Mouse (Mus musculus): ENCODE measurements around the gene Mapkapk2. TPM values are rescaled to one million over a fixed set of nuclear protein-coding genes. Genes with fewer than 3 reads are reported as not detected.

Mapkapk2 gene
- polyA plus RNA-seq, 1 experiment from 2014 or later = 9.1 TPM

GRCm38 (mm10) chr1:131079762-131080161 lies 17.9 kb downstream of the Mapkapk2 start:
- H3K4me3 ChIP-seq (ENCODE audit: low read length) = no peak overlapping the region
- H3K4me2 ChIP-seq (ENCODE audit: low read length) = no peak overlapping the region
- H3K36me3 ChIP-seq (ENCODE audit: control insufficient read depth, insufficient read depth, low read length) = no peaks in the 10 kb centered on the region
- no peak overlapping the region for H3K9ac ChIP-seq (ENCODE audit: low read depth, low read length)
- H3K4me1 ChIP-seq (ENCODE audit: control insufficient read depth, insufficient read depth, low read depth, low read length) = peaks cover 28% of the 10 kb centered on the region
- 79% methylated on average over 4 of the region's 4 CpGs for WGBS
- ATAC-seq = no peak
- no peak overlapping the region; the same call in 1 of the 2 replicates for H3K27ac ChIP-seq (ENCODE audit: low read depth, low read length)
- H3K9me3 ChIP-seq (ENCODE audit: control insufficient read depth, low read length) = no peaks in the 10 kb centered on the region
- no peaks in the 10 kb centered on the region for H3K27me3 ChIP-seq (replicated peaks; ENCODE audit: control insufficient read depth, insufficient read depth, low read length)

GRCm38 (mm10) chr1:131078761-131079330 lies 18.8 kb downstream of the Mapkapk2 start:
- H3K9ac ChIP-seq (ENCODE audit: low read depth, low read length) = no peak overlapping the region
- ATAC-seq = peak; percentile 91
- no peaks in the 10 kb centered on the region for H3K9me3 ChIP-seq (ENCODE audit: control insufficient read depth, low read length)
- peak overlapping the region; percentile 60 for H3K27ac ChIP-seq (ENCODE audit: low read depth, low read length)
- no peak overlapping the region for H3K4me3 ChIP-seq (ENCODE audit: low read length)
- WGBS = 13% methylated on average over 3 of the region's 3 CpGs
- H3K27me3 ChIP-seq (replicated peaks; ENCODE audit: control insufficient read depth, insufficient read depth, low read length) = no peaks in the 10 kb centered on the region
- peaks cover 32% of the 10 kb centered on the region for H3K4me1 ChIP-seq (ENCODE audit: control insufficient read depth, insufficient read depth, low read depth, low read length)
- H3K4me2 ChIP-seq (ENCODE audit: low read length) = no peak overlapping the region
- no peaks in the 10 kb centered on the region for H3K36me3 ChIP-seq (ENCODE audit: control insufficient read depth, insufficient read depth, low read length)

- no peak overlapping the region for H3K4me3 ChIP-seq (ENCODE audit: low read length)
- peak overlapping the region; percentile 3; the same call in 1 of the 2 replicates for H3K27ac ChIP-seq (ENCODE audit: low read depth, low read length)
- no peaks in the 10 kb centered on the region for H3K27me3 ChIP-seq (replicated peaks; ENCODE audit: control insufficient read depth, insufficient read depth, low read length)
- 79% methylated on average over 7 of the region's 7 CpGs for WGBS
- no peak for ATAC-seq
- no peaks in the 10 kb centered on the region for H3K36me3 ChIP-seq (ENCODE audit: control insufficient read depth, insufficient read depth, low read length)
- H3K4me2 ChIP-seq (ENCODE audit: low read length) = no peak overlapping the region
- no peak overlapping the region for H3K9ac ChIP-seq (ENCODE audit: low read depth, low read length)
- peaks cover 41% of the 10 kb centered on the region for H3K4me1 ChIP-seq (ENCODE audit: control insufficient read depth, insufficient read depth, low read depth, low read length)
- no peaks in the 10 kb centered on the region for H3K9me3 ChIP-seq (ENCODE audit: control insufficient read depth, low read length)
Measured at GRCm38 (mm10) chr1:131075098-131075791, 22.4 kb downstream of the Mapkapk2 start.

- Histone ChIP-seq H3K4me1 (ENCODE audit: control insufficient read depth, insufficient read depth, low read depth, low read length) (peaks cover 37% of the 10 kb centered on the region), H3K27me3 (replicated peaks; ENCODE audit: control insufficient read depth, insufficient read depth, low read length) (no peaks in the 10 kb centered on the region), H3K9ac (ENCODE audit: low read depth, low read length) (no peak overlapping the region), H3K27ac (ENCODE audit: low read depth, low read length) (peak overlapping the region; percentile 72), H3K4me2 (ENCODE audit: low read length) (no peak overlapping the region), H3K9me3 (ENCODE audit: control insufficient read depth, low read length) (no peaks in the 10 kb centered on the region), H3K4me3 (ENCODE audit: low read length) (no peak overlapping the region), H3K36me3 (ENCODE audit: control insufficient read depth, insufficient read depth, low read length) (no peaks in the 10 kb centered on the region)
- peak; percentile 68; the same call in 1 of the 2 replicates for ATAC-seq
- WGBS = 55% methylated on average over 8 of the region's 8 CpGs
Measured at GRCm38 (mm10) chr1:131074524-131074938, 23.1 kb downstream of the Mapkapk2 start.

- no peak overlapping the region for H3K27ac ChIP-seq (ENCODE audit: low read depth, low read length)
- no peak for ATAC-seq
- WGBS = 91% methylated on average over 7 of the region's 7 CpGs
- H3K27me3 ChIP-seq (replicated peaks; ENCODE audit: control insufficient read depth, insufficient read depth, low read length) = no peaks in the 10 kb centered on the region
- H3K4me2 ChIP-seq (ENCODE audit: low read length) = no peak overlapping the region
- peaks cover 26% of the 10 kb centered on the region for H3K4me1 ChIP-seq (ENCODE audit: control insufficient read depth, insufficient read depth, low read depth, low read length)
- no peak overlapping the region for H3K4me3 ChIP-seq (ENCODE audit: low read length)
- H3K9ac ChIP-seq (ENCODE audit: low read depth, low read length) = no peak overlapping the region
- H3K9me3 ChIP-seq (ENCODE audit: control insufficient read depth, low read length) = no peaks in the 10 kb centered on the region
- H3K36me3 ChIP-seq (ENCODE audit: control insufficient read depth, insufficient read depth, low read length) = no peaks in the 10 kb centered on the region
Measured at GRCm38 (mm10) chr1:131072376-131072990, 25.1 kb downstream of the Mapkapk2 start.

GRCm38 (mm10) chr1:131069010-131069409 lies 28.6 kb downstream of the Mapkapk2 start:
- no peak overlapping the region for H3K4me2 ChIP-seq (ENCODE audit: low read length)
- WGBS = 85% methylated on average over 7 of the region's 7 CpGs
- no peak overlapping the region for H3K27ac ChIP-seq (ENCODE audit: low read depth, low read length)
- H3K36me3 ChIP-seq (ENCODE audit: control insufficient read depth, insufficient read depth, low read length) = no peaks in the 10 kb centered on the region
- H3K4me1 ChIP-seq (ENCODE audit: control insufficient read depth, insufficient read depth, low read depth, low read length) = peaks cover 11% of the 10 kb centered on the region
- no peaks in the 10 kb centered on the region for H3K27me3 ChIP-seq (replicated peaks; ENCODE audit: control insufficient read depth, insufficient read depth, low read length)
- no peak for ATAC-seq
- no peaks in the 10 kb centered on the region for H3K9me3 ChIP-seq (ENCODE audit: control insufficient read depth, low read length)
- H3K9ac ChIP-seq (ENCODE audit: low read depth, low read length) = no peak overlapping the region
- no peak overlapping the region for H3K4me3 ChIP-seq (ENCODE audit: low read length)

- no peaks in the 10 kb centered on the region for H3K27me3 ChIP-seq (replicated peaks; ENCODE audit: control insufficient read depth, insufficient read depth, low read length)
- no peak overlapping the region for H3K9ac ChIP-seq (ENCODE audit: low read depth, low read length)
- H3K4me1 ChIP-seq (ENCODE audit: control insufficient read depth, insufficient read depth, low read depth, low read length) = peaks cover 7% of the 10 kb centered on the region
- H3K9me3 ChIP-seq (ENCODE audit: control insufficient read depth, low read length) = no peaks in the 10 kb centered on the region
- no peaks in the 10 kb centered on the region for H3K36me3 ChIP-seq (ENCODE audit: control insufficient read depth, insufficient read depth, low read length)
- H3K4me3 ChIP-seq (ENCODE audit: low read length) = no peak overlapping the region
- ATAC-seq = no peak
- no peak overlapping the region for H3K4me2 ChIP-seq (ENCODE audit: low read length)
- WGBS = 81% methylated on average over 10 of the region's 10 CpGs
- no peak overlapping the region for H3K27ac ChIP-seq (ENCODE audit: low read depth, low read length)
Measured at GRCm38 (mm10) chr1:131068011-131068727, 29.5 kb downstream of the Mapkapk2 start.

- Histone ChIP-seq H3K27ac (ENCODE audit: low read depth, low read length) (no peak overlapping the region), H3K4me1 (ENCODE audit: control insufficient read depth, insufficient read depth, low read depth, low read length) (peaks cover 21% of the 10 kb centered on the region)
Measured at GRCm38 (mm10) chr1:131064202-131064601, 33.4 kb downstream of the Mapkapk2 start.

GRCm38 (mm10) chr1:131062821-131063220 lies 34.8 kb downstream of the Mapkapk2 start:
- H3K4me3 ChIP-seq (ENCODE audit: low read length) = no peak overlapping the region
- no peaks in the 10 kb centered on the region; the same call in 1 of the 2 replicates for H3K36me3 ChIP-seq (ENCODE audit: control insufficient read depth, insufficient read depth, low read length)
- H3K9ac ChIP-seq (ENCODE audit: low read depth, low read length) = no peak overlapping the region
- H3K4me2 ChIP-seq (ENCODE audit: low read length) = no peak overlapping the region
- H3K27me3 ChIP-seq (replicated peaks; ENCODE audit: control insufficient read depth, insufficient read depth, low read length) = no peaks in the 10 kb centered on the region
- peaks cover 24% of the 10 kb centered on the region for H3K4me1 ChIP-seq (ENCODE audit: control insufficient read depth, insufficient read depth, low read depth, low read length)
- H3K9me3 ChIP-seq (ENCODE audit: control insufficient read depth, low read length) = no peaks in the 10 kb centered on the region
- 52% methylated on average over 6 of the region's 6 CpGs for WGBS
- H3K27ac ChIP-seq (ENCODE audit: low read depth, low read length) = no peak overlapping the region
- 0 out of 2 replicates have a peak, but pooled peaks have one; percentile 16 for ATAC-seq

More at GRCm38 (mm10) chr1:131064202-131064601, 33.4 kb downstream of the Mapkapk2 start:
- H3K27me3 ChIP-seq (replicated peaks; ENCODE audit: control insufficient read depth, insufficient read depth, low read length) = no peaks in the 10 kb centered on the region
- no peak overlapping the region for H3K4me2 ChIP-seq (ENCODE audit: low read length)
- H3K9me3 ChIP-seq (ENCODE audit: control insufficient read depth, low read length) = no peaks in the 10 kb centered on the region
- no peak overlapping the region for H3K4me3 ChIP-seq (ENCODE audit: low read length)
- peak; percentile 11; the same call in 1 of the 2 replicates for ATAC-seq
- H3K36me3 ChIP-seq (ENCODE audit: control insufficient read depth, insufficient read depth, low read length) = no peaks in the 10 kb centered on the region
- no peak overlapping the region for H3K9ac ChIP-seq (ENCODE audit: low read depth, low read length)
- WGBS = 42% methylated on average over 6 of the region's 6 CpGs
